Mouse (Mus musculus) monocyte, adult 59 days (primary cell): ENCODE measurements around the gene Bpifb3. TPM values are rescaled to one million over a fixed set of nuclear protein-coding genes. Genes with fewer than 3 reads are reported as not detected.

Source experiments
- total RNA-seq, 2 experiments: library from RNA; stranded (reverse); gene quantifications; one replicate each; pipeline ENCODE4 v1.2.4; 2023

The Bpifb3 gene
- total RNA-seq: not detected

GRCm38 (mm10) chr2:153917930-153918329 lies at the start of gene Bpifb3:
Bpifb3 (plus strand) TSS chr2:153918230.

GRCm38 (mm10) chr2:153870984-153871383 lies 47.0 kb upstream of the Bpifb3 start, which contains the start of gene Sun5:
Sun5 (minus strand) TSS chr2:153871084.

GRCm38 (mm10) chr2:153874745-153875144 lies 43.3 kb upstream of the Bpifb3 start, which contains the start of gene Bpifb2:
Bpifb2 (plus strand) TSS chr2:153875045.

GRCm38 (mm10) chr2:153900088-153900487 lies 17.9 kb upstream of the Bpifb3 start, which contains the start of gene Bpifb6:
Bpifb6 (plus strand) TSS chr2:153900388.

GRCm38 (mm10) chr2:153937843-153938242 lies 19.8 kb downstream of the Bpifb3 start, which contains the start of gene Bpifb4:
Bpifb4 (plus strand) TSS chr2:153938212.

GRCm38 (mm10) chr2:153974582-153974981 lies 56.6 kb downstream of the Bpifb3 start, which contains the start of gene Bpifa6:
Bpifa6 (plus strand) TSS chr2:153974945.

Other genes starting within 250 kb of the Bpifb3 start
- not detected for gene Dnmt3c, start 221.6 kb upstream of the Bpifb3 start, total RNA-seq
- gene Mapre1, start 177.0 kb upstream of the Bpifb3 start, total RNA-seq: 100 to 1,000 TPM; 121 to 123 TPM
- gene Efcab8, start 138.3 kb upstream of the Bpifb3 start, total RNA-seq: under 1 TPM in 1 of 2 experiments, not detected in 1; 0.50 TPM
- not detected for gene Sun5, start 47.1 kb upstream of the Bpifb3 start, total RNA-seq
- not detected for gene Bpifb2, start 43.2 kb upstream of the Bpifb3 start, total RNA-seq
- not detected for gene Bpifb6, start 17.8 kb upstream of the Bpifb3 start, total RNA-seq
- not detected for gene Bpifb4, start 20.0 kb downstream of the Bpifb3 start, total RNA-seq
- under 1 TPM; 0.52 to 0.88 TPM for gene Bpifa6, start 56.7 kb downstream of the Bpifb3 start, total RNA-seq
- not detected for gene Bpifa2, start 90.0 kb downstream of the Bpifb3 start, total RNA-seq
- not detected for gene Bpifa3, start 212.1 kb downstream of the Bpifb3 start, total RNA-seq
- gene Bpifa1, start 224.7 kb downstream of the Bpifb3 start, total RNA-seq: not detected
- gene Bpifa5, start 244.4 kb downstream of the Bpifb3 start, total RNA-seq: not detected